Mouse (Mus musculus) gastrocnemius, postnatal 10 days (tissue): ENCODE data around the gene Taar7f. TPM values are rescaled to one million over a fixed set of nuclear protein-coding genes. Genes with fewer than 3 reads are reported as not detected.
"Not testable (repeated sequence)": the region's sequence is repeated elsewhere in the genome, so short reads cannot be mapped to it uniquely, and the experiment has no call there.

Source experiments
- DNase-seq: peaks from one replicate; pipeline ENCODE4 v3.0.0; 2021; ENCODE audit warnings: mixed read lengths
- long read RNA-seq, 2 experiments: library from polyadenylated mRNA; stranded (forward); transcript quantifications; one replicate each; pipeline ENCODE4 v2.0.0; 2021
- total RNA-seq, 2 experiments: library from RNA; stranded (reverse); gene quantifications; 2 replicates each; pipeline ENCODE4 v1.2.3; 2021

The Taar7f gene
- not detected for total RNA-seq
- long read RNA-seq, experiment 1: 0 reads
- long read RNA-seq, experiment 2: 0 reads

GRCm38 (mm10) chr10:24049210-24049609 is at the start of gene Taar7f:
TSS of gene Taar7f (plus strand) at chr10:24049510.
- DNase-seq: no peak

GRCm38 (mm10) chr10:23999639-24000038 is 49.7 kb upstream of the Taar7f start, which contains the start of gene Taar7b:
TSS of gene Taar7b (plus strand) at chr10:23999939.
- no peak for DNase-seq

DNA sequence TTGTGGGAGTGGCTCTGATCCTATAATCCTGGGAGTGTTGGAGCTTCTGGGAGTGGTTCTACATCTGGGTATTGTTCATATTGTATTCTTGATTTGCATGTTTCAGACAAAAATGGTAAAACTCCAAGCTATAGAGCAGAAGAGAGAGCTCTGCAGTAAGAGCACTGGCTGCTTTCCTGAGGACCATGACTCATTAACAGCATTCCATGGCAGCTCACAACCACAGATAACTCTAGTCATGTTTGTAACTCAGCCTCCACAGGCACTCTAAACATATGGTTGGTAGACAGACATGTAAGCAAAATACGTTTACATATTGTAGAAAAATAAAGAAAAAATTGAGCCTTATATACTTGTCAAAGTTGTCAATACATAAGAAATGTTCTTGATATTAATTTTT is 42.9 kb upstream of the Taar7f start:
- DNase-seq: no peak

DNA sequence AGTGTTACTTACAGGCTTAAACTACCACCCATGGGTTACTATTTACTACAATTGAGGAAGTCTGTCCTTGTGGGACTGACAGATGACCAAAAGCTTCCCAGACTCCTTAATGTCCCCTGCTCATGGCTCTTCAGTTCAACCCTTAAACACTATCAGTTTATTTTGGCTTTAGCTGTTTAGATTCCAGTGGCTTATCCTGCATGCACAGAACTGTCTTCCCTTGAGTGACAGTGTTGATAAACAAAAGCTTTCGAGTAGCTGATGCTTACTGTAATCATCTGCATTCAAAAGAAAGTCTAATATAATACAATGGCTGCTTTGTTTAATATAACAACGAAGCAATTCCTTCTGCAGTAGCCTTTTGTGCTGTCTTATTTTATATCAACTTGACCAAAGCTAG is 42.3 kb upstream of the Taar7f start:
- DNase-seq: no peak

- DNase-seq: no peak
Observed at GRCm38 (mm10) chr10:24008143-24008542, 41.2 kb upstream of the Taar7f start.

GRCm38 (mm10) chr10:24026922-24027321 is 22.4 kb upstream of the Taar7f start, which contains the start of gene Taar7d:
TSS of gene Taar7d (plus strand) at chr10:24027222.
- DNase-seq: no peak

DNA sequence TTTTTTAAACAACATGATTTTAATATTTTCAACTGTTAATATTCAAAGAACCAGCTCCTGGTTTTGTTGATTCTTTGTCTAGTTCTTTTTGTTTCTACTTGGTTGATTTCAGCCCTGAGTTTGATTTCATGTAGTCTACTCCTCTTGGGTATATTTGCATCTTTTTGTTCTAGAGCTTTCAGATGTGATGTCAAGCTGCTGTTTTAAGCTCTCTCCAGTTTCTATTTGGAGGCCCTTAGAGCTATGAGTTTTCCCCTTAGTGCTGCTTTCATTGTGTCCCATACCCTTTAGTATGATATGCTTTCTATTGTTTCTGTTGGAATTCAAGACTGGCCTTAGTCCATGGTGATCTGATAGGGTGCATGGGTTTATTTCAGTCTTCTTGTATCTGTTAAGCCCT is 18.0 kb upstream of the Taar7f start:
- DNase-seq: no peak

DNA sequence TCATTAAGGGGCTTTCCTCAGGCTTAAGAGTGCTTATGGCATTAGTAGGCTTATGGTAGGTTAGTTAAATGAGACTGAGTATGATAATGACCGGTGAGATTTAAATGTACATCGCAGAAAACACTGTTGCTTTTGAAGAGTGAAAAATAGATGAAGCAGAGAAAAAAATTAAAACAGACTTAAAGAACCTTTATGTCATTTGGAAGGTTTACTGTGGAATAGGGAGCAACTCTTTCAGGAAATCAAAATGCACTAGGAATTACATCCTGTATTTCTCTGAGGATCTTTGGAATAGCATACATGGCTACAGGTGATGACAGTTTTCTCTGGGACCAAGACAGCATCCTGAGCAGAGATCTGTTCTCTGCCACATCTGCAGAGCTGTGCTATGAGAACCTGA is 12.0 kb upstream of the Taar7f start, which contains the start of gene Taar7e:
Gene Taar7e (plus strand): TSS at position 301 of the 400 bp plus-strand sequence.
- no peak for DNase-seq

- DNase-seq: no peak
Observed at GRCm38 (mm10) chr10:24040120-24040869, 9.0 kb upstream of the Taar7f start.

DNA sequence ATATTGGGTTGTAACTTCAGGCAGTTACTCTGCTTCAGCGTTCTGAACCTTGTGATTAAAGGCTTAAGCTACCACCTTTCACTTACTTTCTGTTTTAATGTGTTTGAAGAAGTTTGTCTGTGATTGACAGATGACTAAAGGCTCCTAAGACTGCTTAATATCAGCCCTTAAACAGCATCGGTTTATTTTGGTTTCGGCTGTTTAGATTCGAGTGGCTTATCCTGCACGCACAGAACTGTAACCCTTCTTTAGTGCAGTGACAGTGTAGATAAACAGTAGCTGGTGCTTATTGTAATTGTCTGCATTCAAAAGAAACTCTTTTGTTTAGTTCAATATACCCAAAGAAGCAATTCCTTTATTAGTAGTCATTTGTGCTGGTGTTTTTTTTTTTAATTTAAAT is 2.7 kb downstream of the Taar7f start:
- no peak for DNase-seq

DNA sequence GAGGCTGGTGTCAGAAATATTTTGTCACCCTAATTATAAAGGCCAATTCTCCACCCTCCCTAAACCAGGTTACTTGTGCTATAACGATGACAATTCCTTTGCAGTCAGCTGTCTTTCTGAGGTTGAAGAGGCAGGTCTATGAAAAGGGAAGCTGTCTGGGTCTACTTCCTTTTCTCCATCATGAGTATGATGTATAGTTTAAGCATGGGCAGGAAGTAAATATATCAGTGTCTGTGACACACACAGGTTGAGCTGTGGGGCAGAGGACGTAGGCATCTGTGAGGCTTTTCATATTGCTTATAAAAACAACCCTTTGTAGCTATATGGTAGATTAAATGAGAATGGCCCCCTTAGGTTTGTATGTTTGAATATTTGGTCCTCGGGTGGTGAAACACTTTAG is 9.7 kb downstream of the Taar7f start:
- no peak for DNase-seq

DNA sequence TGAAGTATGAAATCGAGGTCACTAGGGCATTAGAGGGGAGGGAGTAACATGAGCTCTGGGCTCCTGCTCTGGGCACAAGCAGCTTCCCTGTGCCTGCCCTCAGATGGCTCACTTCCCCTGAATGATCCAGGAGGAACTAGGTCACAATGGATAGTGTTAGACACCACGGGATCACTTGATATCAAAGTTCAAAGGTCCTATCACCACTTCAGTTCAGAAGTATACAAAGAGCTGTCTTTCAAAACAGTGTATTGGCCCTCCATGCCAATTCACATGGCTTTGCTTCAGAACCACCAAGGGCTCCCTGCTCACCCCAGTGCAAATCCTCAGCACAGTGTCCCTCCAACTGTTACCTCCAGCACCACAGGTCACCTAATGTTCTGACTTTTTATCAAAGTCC is 25.4 kb downstream of the Taar7f start:
- DNase-seq: not testable (repeated sequence)

- DNase-seq: not testable (repeated sequence)
Observed at GRCm38 (mm10) chr10:24076200-24076599, 26.9 kb downstream of the Taar7f start, which contains the start of gene Taar8a. TSS of gene Taar8a (plus strand) at chr10:24076500.

- peak; percentile 23 for DNase-seq
Observed at GRCm38 (mm10) chr10:24080166-24080565, 30.9 kb downstream of the Taar7f start.

DNA sequence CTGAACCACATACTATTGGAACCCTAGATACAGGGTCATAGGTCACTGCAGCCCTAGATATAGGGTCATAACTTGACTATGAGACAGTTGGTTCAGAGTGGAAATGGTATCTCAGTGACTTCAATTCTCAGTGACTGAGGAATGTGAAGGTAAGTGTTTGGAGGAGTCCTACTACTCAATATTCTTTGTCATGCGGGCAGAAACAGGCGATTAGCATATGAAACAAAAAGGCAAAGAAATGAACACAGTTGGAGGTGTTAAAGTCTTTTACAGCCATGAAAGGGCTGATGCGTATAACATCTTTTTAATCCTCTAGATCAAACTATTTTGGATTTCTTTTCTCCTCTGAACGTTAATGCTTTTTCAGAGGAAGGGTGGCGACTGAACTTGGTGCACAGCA is 36.6 kb downstream of the Taar7f start:
- DNase-seq: no peak

DNA sequence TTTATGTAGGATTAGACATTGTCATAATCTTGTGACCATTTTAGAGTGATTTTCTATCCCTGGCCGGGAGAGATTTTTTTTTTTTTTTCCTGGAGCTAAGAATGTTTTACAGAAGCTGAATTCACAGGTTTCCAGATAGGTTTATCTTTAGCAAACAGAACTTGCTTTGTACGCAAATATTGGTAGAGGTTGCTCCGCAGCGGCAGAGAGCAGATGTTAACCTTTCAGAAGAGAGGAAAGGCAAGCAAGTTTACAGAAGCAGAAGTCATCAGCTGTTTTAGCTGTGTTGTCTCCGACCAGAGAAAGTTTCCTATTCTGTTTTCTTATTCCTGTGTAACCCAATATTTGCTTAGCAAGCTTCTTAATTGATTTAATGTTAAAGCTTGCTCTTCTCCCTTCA is 37.2 kb downstream of the Taar7f start:
- no peak for DNase-seq

- DNase-seq: no peak
Observed at GRCm38 (mm10) chr10:24087168-24087567, 37.9 kb downstream of the Taar7f start.

- no peak for DNase-seq
Observed at GRCm38 (mm10) chr10:24092194-24092593, 42.9 kb downstream of the Taar7f start, which contains the start of gene Taar8b. TSS of gene Taar8b (minus strand) at chr10:24092294.

DNA sequence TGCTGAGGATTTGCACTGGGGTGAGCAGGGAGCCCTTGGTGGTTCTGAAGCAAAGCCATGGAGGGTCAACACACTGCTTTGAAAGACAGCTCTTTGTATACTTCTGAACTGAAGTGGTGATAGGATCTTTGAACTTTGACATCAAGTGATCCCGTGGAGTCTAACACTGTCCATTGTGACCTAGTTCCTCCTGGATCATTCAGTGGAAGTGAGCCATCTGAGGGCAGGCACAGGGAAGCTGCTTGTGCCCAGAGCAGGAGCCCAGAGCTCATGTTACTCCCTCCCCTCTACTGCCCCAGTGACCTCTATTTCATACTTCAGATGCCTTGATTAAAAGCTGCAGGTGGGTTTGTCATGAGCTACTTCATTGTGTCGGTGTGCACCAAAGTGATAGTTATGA is 47.7 kb downstream of the Taar7f start:
- not testable (repeated sequence) for DNase-seq

Other genes with a start within 250 kb of the Taar7f start
- gene Vnn3, start 198.0 kb upstream of the Taar7f start, total RNA-seq: under 1 TPM; 0.21 to 0.47 TPM
- under 1 TPM; 0.23 to 0.32 TPM for gene Vnn1, start 154.8 kb upstream of the Taar7f start, total RNA-seq
- gene Taar1, start 129.2 kb upstream of the Taar7f start, total RNA-seq: not detected
- not detected for gene Taar2, start 110.9 kb upstream of the Taar7f start, total RNA-seq
- not detected for gene Taar3, start 100.0 kb upstream of the Taar7f start, total RNA-seq
- not detected for gene Taar4, start 89.0 kb upstream of the Taar7f start, total RNA-seq
- gene Taar5, start 78.8 kb upstream of the Taar7f start, total RNA-seq: not detected
- not detected for gene Taar6, start 63.9 kb upstream of the Taar7f start, total RNA-seq
- gene Taar7a, start 56.0 kb upstream of the Taar7f start, total RNA-seq: not detected
- gene Taar7b, start 49.6 kb upstream of the Taar7f start, total RNA-seq: not detected
- gene Taar7d, start 22.3 kb upstream of the Taar7f start, total RNA-seq: not detected
- not detected for gene Taar7e, start 11.9 kb upstream of the Taar7f start, total RNA-seq
- not detected for gene Taar8a, start 27.0 kb downstream of the Taar7f start, total RNA-seq
- not detected for gene Taar8b, start 42.8 kb downstream of the Taar7f start, total RNA-seq
- not detected for gene Taar8c, start 52.4 kb downstream of the Taar7f start, total RNA-seq
- gene Taar9, start 60.0 kb downstream of the Taar7f start, total RNA-seq: not detected
- gene Stx7, start 99.8 kb downstream of the Taar7f start, total RNA-seq: 10 to 100 TPM; 31.8 to 34.9 TPM
- gene Moxd1, start 174.0 kb downstream of the Taar7f start, total RNA-seq: 1 to 10 TPM in 1 of 2 experiments, under 1 TPM in 1; 0.89 to 3.1 TPM